In the genomic region with DNA sequence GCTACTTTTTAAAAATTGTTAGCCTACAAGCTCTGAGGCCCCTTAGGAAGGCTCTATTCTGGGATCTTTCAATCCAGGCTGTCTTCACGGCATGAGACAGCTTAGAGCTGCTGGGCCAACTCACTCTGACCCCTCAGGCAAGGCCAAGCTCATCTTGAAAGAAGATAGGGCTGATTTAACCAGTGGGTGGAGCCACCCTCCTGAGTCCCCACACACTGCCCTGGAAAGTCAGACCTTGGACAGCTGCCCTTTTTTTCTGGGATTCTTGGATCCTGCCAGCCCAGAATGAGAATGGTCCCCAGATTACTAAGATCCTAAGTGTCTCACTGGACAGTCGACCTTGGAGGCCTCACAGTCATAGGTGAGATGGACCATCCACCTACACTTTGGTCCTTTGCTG, we compare ENCODE assay signal across 9 mouse cellular contexts.
DNase-seq lines count a peak whose midpoint lies in the region.
"Had no signal": no experiment of that assay in that cellular context is flagged by ENCODE, and none has a peak within 500 bp of the region (broad histone marks: within the 10 kb centered on the region; RNA-seq: fewer than 3 reads in every experiment).

No protein-coding gene starts in this region.

- DNase-seq in embryo, embryonic 10 days (ENCODE audit: low spot score) = peak; percentile 22
- DNase-seq in embryo, embryonic 9.5 days (ENCODE audit: extremely low spot score) = no peak
- DNase-seq in NIH3T3 (ENCODE audit: low read depth) = peak; percentile 78
- peak; percentile 71 for DNase-seq in brain, adult 2 months (ENCODE audit: low read depth, low spot score)
- DNase-seq in kidney, adult 8-10 months = peak; percentile 9 to 33
- no peak for DNase-seq in urinary bladder, postnatal 4 days (ENCODE audit: low spot score in 2 of 2)
- no peak for DNase-seq in spleen, postnatal 36 days (ENCODE audit: low spot score in 2 of 2)
- DNase-seq in retina, postnatal 1 day = no peak
- DNase-seq: gastrocnemius, postnatal 14 days had no signal

Comparison
In these comparisons a context has a peak if more than half of its experiments do, and no peak if none do; other contexts are left out.
1. DNase-seq: peak in embryo, embryonic 10 days (single experiment), NIH3T3 (single experiment), brain, adult 2 months (single experiment) and kidney, adult 8-10 months (2 of 2); none in embryo, embryonic 9.5 days (single experiment), urinary bladder, postnatal 4 days (0 of 2), spleen, postnatal 36 days (0 of 2) and retina, postnatal 1 day (single experiment).